Mouse (Mus musculus): ENCODE results near the gene Myh6.
"Not testable (repeated sequence)": the region's sequence is repeated elsewhere in the genome, so short reads cannot be mapped to it uniquely, and the experiment has no call there.

The Myh6 gene

DNA sequence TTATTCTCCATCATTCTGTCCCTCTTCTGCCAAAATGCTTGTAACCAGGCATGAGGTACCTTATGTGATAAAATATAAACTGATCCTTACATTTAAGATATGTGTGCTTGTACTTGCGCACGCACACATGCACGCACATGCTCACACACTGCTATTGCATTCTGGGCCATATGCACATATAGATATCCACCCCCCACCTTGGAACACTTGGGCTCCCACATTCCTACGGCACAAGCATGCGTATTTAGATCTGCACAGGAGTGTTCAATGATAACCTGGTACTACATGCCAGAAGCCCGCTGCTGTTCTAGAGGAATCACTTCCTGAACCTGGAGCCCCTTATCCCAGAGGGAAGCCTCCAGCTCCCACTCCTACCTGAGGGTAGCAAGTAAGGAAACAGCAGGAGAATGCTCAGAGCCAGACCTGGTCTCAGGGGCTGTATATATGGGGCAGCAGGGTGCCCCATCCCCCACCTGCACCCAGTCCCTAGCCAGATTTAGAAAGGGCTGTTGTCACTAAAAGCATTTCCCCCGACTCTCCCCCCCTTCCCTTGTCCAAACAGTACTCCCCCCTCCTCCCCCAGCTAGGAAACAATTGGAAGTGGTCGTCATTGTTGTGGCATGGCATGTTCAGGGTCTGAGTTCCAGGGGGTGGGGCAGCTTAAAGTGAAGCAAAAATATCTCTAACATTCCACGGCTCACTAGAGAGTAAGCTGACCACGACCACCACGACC, 27.6 kb upstream of the Myh6 start, which contains the start of gene Myh7:
TSS of gene Myh7 (minus strand) at position 491 of the 733 bp plus-strand sequence.
- no peak for DNase-seq

DNA sequence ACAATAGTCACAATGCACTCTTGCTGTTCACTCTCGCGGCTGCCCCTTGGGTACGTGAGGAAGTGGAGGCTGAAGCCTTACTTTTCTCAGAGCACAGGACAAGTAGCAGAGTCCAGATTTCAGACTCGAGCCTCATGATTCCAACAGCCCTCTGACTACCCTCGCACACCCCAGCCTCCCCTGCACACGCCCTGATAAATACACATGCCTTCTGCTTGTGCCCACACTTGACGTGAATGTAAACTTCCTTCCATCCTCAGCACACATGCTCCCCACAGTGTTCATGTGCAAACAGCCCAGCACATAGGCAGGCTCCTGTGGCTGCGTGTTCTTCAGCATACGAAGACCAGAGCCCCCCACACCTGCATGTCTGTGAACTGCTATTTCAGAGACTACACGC, 26.9 kb upstream of the Myh6 start:
- no peak for DNase-seq

DNA sequence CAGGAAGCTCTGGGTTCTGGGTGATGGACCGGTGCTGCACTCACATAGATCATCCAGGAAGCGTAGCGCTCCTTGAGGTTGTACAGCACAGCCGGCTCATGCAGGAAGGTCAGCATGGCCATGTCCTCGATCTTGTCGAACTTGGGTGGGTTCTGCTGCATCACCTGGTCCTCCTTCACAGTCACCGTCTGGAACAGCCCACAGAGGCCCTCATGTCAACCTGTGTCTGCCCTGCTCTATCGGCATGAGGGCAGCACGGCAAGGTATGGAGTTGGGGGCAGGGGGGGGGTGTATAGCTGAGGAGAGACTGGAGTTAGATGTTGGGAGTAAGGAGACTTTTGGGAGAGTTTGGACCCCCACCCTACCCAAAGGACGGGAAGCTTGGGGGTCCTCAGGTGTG, 25.5 kb upstream of the Myh6 start:
- no peak for DNase-seq

- no peak for DNase-seq
Measured at GRCm38 (mm10) chr14:54989886-54990441, 23.2 kb upstream of the Myh6 start.

- no peak for DNase-seq
Measured at GRCm38 (mm10) chr14:54988882-54989281, 22.2 kb upstream of the Myh6 start.

DNA sequence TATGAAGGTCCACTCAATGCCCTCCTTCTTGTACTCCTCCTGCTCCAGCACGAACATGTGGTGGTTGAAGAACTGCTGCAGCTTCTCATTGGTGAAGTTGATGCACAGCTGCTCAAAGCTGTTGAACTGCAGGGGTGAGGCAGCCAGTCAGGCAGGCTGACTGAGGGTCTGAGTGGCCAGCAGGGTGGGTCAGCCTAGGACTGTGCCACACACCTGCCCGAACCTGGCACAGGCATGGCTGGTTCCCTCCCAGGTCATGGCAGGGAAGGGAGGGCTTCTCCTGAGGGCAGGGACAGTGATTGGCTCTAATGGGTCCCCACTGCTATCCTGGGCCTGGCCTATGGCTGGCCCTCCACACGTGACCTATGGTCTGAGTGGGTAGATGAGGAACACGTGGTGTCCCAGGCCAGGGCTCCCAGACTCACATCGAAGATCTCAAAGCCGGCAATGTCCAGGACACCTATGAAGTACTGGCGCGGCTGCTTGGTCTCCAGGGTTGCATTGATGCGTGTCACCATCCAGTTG, 21.7 kb upstream of the Myh6 start:
- DNase-seq, result not testable (repeated sequence)

DNA sequence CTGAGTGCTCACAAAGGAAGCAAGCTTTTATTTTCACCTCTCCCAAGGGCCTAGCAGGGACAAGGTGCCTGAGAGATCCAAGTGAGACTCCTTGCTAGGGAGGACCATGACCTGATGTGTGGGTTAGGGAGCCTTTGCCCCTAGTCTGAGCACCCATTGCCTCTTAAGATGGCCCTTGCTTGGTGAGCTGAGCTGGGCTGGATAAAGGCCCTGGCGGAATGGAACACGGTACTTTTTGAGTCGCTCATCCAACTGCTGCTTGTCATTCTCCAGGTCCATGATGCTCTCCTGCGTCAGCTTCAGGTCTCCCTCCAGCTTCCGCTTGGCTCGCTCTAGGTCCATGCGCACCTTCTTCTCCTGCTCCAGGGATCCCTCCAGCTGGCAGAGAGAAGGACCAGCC, 15.2 kb upstream of the Myh6 start:
- DNase-seq, result no peak

DNA sequence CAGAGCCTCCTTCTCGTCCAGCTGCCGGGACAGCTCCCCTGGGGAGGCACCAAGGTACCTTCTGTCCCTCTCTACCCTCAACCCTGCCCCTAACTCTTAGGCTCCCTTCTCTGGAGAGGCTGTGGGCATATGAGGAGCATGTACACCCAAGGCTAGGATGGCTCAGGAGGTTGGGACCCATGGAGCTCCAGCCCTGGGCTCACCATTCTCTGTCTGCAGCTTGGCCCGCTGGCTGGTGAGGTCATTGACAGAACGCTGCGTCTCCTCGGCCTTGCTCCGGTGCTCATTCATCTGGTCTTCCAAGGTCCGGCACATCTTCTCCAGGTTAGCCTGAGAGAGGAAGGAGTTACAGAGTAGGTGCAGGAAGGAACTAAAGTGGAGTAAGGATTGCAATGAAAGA, 11.9 kb upstream of the Myh6 start:
- DNase-seq, result no peak

DNA sequence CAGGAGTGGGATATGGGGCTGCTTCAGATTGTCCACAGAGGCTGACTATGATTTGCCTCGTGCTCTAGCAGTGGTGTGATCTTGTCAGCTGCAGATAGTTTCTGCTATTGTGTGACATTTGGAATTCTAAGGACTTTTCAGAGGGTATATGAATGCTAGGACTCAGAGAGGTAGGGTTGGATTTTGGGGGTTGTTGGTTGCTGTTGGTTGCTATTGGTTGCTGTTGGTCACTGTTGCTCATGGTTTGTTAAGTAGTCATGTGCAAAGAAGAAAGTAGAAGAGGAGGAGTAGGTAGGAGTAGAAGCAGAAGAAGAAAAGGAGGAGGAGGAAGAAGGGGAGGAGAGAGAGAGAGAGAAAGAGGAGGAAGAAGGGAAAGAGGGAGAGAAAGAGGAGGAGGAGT, 9.9 kb upstream of the Myh6 start, which contains the start of gene Gm17428:
TSS of gene Gm17428 (plus strand) at position 301 of the 400 bp plus-strand sequence.
- no peak for DNase-seq

DNA sequence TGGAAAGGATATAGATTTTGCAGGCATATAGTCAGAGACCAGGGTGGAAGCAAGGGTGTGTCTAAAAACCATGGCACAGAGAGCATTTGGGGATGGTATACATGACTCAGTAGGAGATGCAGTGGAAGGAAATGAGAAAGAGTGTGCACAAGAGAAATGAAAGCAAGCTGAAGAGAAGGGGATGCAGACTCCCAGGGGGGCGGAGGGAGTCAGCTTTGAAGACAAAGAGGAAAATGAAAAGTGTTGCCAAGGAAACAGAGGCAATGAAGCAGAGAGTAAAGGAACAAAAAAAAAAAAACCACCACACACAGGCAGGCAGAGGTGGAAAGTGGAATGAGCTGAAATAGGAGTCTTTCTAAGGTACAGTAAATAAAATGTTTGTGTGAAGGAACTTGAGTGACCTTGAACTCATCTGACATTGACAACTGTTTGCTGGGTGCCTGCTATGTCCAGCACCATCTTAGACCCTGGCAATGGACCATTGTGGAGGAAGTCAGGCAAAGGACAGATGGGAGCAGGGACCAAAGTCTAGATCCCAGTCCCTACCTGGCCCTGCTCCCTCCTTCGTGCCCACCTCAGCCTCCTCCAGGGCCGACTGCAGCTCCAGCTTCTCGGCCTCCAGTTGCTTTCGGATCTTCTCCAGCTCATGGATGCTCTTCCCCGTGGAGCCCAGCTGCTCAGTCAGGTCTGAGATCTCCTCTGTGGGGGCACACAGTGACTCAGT, 7.5 kb upstream of the Myh6 start:
- DNase-seq, result peak; percentile 38

GRCm38 (mm10) chr14:54972786-54973185, 6.1 kb upstream of the Myh6 start:
- not testable (repeated sequence) for DNase-seq

GRCm38 (mm10) chr14:54968344-54968743, 1.6 kb upstream of the Myh6 start:
- DNase-seq, result no peak

DNA sequence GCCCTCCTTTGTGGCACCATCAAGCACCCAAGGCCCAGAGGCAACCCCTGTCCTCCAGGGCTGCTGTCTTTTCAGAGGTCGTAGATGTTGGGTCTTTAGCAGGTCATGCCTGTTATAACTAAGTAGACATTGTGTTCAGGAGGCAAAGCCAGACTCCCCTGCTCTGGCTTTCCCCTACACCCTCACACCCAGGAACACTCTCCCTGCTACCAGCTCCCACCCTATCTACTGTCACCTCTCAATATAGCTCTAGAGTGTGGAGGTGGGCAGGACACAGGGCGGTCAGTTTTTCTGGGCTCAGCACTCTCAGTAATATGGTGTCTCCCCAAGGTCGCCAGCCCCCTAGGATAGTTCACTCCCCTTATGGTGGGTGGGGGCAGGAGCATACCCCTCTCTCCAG, 1.1 kb upstream of the Myh6 start:
- no peak for DNase-seq

- no peak for DNase-seq
Measured at GRCm38 (mm10) chr14:54965631-54966030, 1.1 kb downstream of the Myh6 start.

DNA sequence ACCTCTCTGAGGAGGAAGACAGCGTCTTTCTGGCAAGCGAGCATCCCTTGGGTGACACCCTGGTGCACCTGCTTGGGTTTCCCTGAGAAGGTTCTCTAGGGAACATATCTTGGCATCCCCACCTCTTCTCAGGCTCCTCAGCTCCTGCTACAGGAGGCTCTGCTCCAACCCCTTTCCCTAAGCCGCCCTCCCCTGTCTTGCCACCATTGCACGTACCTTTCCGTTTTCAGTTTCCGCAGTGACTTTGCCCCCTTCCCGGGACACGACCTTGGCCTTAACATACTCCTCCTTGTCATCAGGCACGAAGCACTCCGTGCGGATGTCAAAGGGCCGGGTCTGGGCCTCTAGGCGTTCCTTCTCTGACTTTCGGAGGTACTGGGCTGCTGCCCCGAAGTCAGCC, 1.7 kb downstream of the Myh6 start:
- no peak for DNase-seq

DNA sequence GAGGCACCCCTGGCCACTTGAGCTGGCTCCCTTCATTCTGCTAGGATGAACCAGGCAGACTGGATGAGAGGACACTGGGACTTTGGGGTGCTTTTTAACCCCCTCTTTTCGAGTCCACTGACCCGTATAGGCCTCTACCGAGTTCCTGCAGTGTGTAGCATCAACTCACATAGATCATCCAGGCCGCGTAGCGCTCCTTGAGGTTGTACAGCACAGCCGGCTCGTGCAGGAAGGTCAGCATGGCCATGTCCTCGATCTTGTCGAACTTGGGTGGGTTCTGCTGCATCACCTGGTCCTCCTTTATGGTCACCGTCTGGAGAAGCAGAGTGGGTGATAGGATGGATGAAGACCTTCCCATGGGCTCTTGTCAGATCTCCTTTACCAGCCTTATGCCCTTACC, 3.0 kb downstream of the Myh6 start:
- no peak for DNase-seq

- DNase-seq, result no peak
Measured at GRCm38 (mm10) chr14:54962714-54963113, 4.0 kb downstream of the Myh6 start.

DNA sequence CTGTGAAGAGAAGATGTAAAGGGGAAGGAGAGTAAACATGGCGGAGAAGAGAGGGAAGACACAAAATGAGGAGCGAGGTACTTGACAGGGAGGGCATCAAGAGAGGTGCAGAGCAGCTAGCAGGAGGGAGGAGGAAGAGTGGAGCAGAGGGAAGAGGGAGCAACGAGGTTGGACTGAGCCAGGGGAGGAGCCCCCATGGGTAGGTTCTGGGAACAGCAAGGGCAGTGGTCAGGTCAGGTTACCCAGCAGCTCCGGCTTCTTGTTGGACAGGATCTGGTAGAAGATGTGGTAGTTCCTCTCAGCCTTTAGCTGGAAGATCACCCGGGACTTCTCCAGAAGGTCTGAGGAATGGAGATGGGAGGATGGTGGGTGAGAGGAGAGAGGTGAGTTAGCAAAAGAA, 5.2 kb downstream of the Myh6 start:
- DNase-seq, result no peak

DNA sequence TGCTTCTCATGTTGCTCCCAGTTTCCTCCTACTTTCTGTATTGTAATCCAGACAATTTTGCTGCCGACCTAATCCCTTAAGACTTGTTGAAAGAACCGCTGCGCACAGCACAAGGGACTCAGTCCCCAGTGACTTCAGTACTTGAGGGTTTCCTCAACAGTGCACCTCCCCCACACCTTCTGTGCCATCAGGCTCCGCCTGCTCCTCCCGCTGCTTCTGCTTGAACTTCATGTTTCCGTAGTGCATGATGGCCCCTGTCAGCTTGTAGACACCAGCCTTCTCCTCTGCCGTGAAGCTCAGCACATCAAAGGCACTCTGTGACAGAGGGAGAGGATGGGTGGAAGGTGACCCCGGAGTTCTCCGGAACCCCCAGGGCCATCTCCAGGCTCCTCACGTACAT, 6.0 kb downstream of the Myh6 start:
- DNase-seq, result peak; percentile 24

- DNase-seq, result not testable (repeated sequence)
Measured at GRCm38 (mm10) chr14:54959853-54960613, 6.7 kb downstream of the Myh6 start.

DNA sequence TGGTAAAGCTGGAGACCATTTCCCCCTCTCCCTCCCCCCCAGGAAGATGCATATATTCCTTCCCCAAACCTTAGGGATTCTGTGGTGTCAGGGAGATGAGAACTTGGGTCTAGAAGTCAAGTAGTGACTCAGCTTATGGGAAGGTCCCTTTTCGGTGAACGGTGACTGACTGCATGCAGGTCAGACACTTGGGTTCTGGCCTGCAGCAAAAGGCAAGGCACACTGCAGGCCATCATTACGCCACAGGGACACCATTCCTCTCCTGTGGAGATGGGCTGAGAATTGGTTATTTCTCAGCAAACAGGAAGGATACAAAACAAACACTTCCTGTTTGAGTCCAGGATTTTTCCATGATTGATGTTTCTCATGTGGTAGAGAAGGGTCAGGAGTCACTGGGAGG, 7.5 kb downstream of the Myh6 start:
- no peak for DNase-seq

- no peak for DNase-seq
Measured at GRCm38 (mm10) chr14:54958503-54958902, 8.2 kb downstream of the Myh6 start.

DNA sequence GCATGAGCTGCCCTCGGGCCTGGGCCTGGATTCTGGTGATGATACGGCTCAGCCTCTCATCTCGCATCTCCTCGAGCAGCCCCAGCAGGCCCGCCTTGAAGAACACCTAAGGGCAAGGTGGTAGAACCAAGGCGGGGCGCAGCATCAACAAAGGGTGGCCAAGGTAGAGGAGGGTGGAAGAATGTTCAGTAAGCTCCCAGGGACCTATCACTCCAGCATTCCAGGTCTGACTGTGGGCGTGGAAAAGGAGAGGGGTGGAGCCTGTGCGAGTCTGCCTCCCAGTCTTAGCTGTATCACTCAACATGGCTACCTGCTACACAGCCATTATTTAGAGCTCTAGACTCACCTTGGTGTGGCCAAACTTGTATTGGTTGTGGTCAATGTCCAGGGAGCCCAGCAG, 10.2 kb downstream of the Myh6 start:
- DNase-seq, result no peak

Measured in right cerebral cortex, postnatal 14 days (tissue).